Mouse (Mus musculus) neural tube, embryonic 15.5 days (tissue): ENCODE results near the gene Sh2d3c. TPM values are rescaled to one million over a fixed set of nuclear protein-coding genes. Genes with fewer than 3 reads are reported as not detected.

Source experiments
- ATAC-seq: fragments of 200-750 bp; cut with Nextera tagmentation; 2 replicates; pipeline ENCODE4 v1.8.0; 2017; ENCODE audit warnings: mild to moderate bottlenecking, moderate TSS enrichment, moderate library complexity; ENCODE audit not compliant: low FRiP score
- H3K27ac ChIP-seq: fragments of 300-500 bp; sonication (generic); replicated peaks from 2 replicates; pipeline ENCODE4 v1.5.1; 2015; ENCODE audit warnings: mild to moderate bottlenecking, inconsistent platforms
- H3K27me3 ChIP-seq: fragments of 300-500 bp; sonication (generic); replicated peaks from 2 replicates; pipeline ENCODE4 v1.6.1; 2015; ENCODE audit warnings: inconsistent platforms
- H3K36me3 ChIP-seq: fragments of 300-500 bp; sonication (generic); 2 replicates; pipeline ENCODE4 v1.6.1; 2015; ENCODE audit warnings: inconsistent platforms
- H3K4me1 ChIP-seq: fragments of 300-500 bp; sonication (generic); 2 replicates; pipeline ENCODE4 v1.6.1; 2015; ENCODE audit warnings: inconsistent platforms
- H3K4me2 ChIP-seq: fragments of 300-500 bp; sonication (generic); 2 replicates; pipeline ENCODE4 v1.6.1; 2015; ENCODE audit warnings: inconsistent platforms, mild to moderate bottlenecking, moderate library complexity
- H3K4me3 ChIP-seq: fragments of 300-500 bp; sonication (generic); replicated peaks from 2 replicates; pipeline ENCODE4 v1.5.1; 2015; ENCODE audit warnings: mild to moderate bottlenecking, inconsistent platforms
- H3K9ac ChIP-seq: fragments of 300-500 bp; sonication (generic); replicated peaks from 2 replicates; pipeline ENCODE4 v1.6.1; 2015; ENCODE audit warnings: mild to moderate bottlenecking, inconsistent platforms
- H3K9me3 ChIP-seq: fragments of 300-500 bp; sonication (generic); replicated peaks from 2 replicates; pipeline ENCODE4 v1.6.1; 2016; ENCODE audit warnings: inconsistent platforms
- WGBS: fragments of 180-500 bp; shearing (Covaris S2); methylation state at CpG from one replicate; pipeline ENCODE4 v1.1.7; 2015; ENCODE audit warnings: mixed read lengths; 5-methylcytosine and 5-hydroxymethylcytosine counted together
- polyA plus RNA-seq: library from polyadenylated mRNA; unstranded; fragments of >200 nt; fragmentation: Nextera tagmentation; extraction: Ambion mirVana; gene quantifications from 2 replicates; pipeline ENCODE4 v1.2.1, GENCODE M21; 2015

The Sh2d3c gene
- polyA plus RNA-seq, 1 experiment from 2014 or later = 50.1 TPM

- no peak overlapping the region; the same call in 1 of the 2 replicates for H3K27ac ChIP-seq
- ATAC-seq = no peak
- H3K27me3 ChIP-seq = no peaks in the 10 kb centered on the region
- peaks cover 19% of the 10 kb centered on the region for H3K4me1 ChIP-seq
- H3K4me2 ChIP-seq = peak overlapping the region; percentile 58; the same call in 1 of the 2 replicates
- 82% methylated on average over 8 of the region's 8 CpGs for WGBS
- no peak overlapping the region for H3K9ac ChIP-seq
- H3K36me3 ChIP-seq = peaks cover 45% of the 10 kb centered on the region
- no peaks in the 10 kb centered on the region for H3K9me3 ChIP-seq
- 0 out of 2 replicates have a peak overlapping the region, but pooled peaks have one; percentile 74 for H3K4me3 ChIP-seq
These were observed 37.6 kb downstream of the Sh2d3c start for GRCm38 (mm10) chr2:32758503-32758902.

GRCm38 (mm10) chr2:32759001-32759400 lies 38.1 kb downstream of the Sh2d3c start:
- H3K9me3 ChIP-seq = no peaks in the 10 kb centered on the region
- H3K4me3 ChIP-seq = no peak overlapping the region
- no peak for ATAC-seq
- H3K36me3 ChIP-seq = peaks cover 43% of the 10 kb centered on the region
- no peak overlapping the region for H3K9ac ChIP-seq
- H3K4me2 ChIP-seq = no peak overlapping the region
- no peak overlapping the region for H3K27ac ChIP-seq
- 92% methylated on average over 2 of the region's 2 CpGs for WGBS
- H3K4me1 ChIP-seq = peaks cover 19% of the 10 kb centered on the region
- H3K27me3 ChIP-seq = no peaks in the 10 kb centered on the region

DNA sequence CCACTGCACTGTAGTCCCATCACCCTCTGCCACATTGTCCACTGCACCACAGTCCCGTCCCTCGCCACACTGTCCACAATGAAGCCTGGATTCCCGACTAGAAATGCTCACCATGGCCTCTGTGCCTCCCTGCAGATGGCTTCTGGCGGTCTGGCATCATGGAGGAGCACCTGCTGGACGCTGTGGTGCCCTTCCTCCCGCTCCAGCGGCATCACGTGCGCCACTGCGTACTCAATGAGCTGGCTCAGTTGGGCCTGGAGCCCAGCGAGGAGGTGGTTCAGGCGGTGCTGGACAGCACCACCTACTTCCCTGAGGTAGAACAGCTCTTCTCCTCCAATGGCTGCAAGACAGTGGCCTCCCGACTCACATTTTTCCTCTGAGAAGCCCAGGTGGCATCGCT lies 40.5 kb downstream of the Sh2d3c start:
- H3K9ac ChIP-seq = no peak overlapping the region
- H3K4me3 ChIP-seq = no peak overlapping the region
- H3K27ac ChIP-seq = no peak overlapping the region
- H3K27me3 ChIP-seq = no peaks in the 10 kb centered on the region
- peaks cover 19% of the 10 kb centered on the region for H3K4me1 ChIP-seq
- H3K4me2 ChIP-seq = no peak overlapping the region
- no peak for ATAC-seq
- peaks cover 33% of the 10 kb centered on the region for H3K36me3 ChIP-seq
- 91% methylated on average over 14 of the region's 14 CpGs for whole genome bisulfite sequencing
- no peaks in the 10 kb centered on the region for H3K9me3 ChIP-seq

DNA sequence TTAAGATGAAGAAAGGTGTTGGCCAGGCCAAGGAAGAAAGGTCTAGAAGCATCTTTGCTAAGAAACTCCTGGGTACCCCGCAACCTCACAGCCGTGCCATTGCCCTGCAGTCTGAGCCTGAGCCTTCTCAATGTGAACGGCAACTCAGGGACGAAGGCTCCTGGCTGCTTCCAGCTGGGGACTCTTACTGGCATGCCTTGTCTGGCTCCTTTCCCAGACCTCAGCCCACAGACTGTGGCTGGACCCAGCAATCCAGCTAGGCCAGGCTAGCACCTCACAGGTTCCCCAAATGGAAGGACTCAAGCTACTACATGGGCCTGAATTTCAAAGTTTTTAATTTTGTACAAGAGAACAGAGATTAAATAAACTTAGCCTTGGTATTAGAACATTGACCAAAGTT lies 41.0 kb downstream of the Sh2d3c start:
- no peaks in the 10 kb centered on the region for H3K9me3 ChIP-seq
- no peak overlapping the region for H3K9ac ChIP-seq
- no peak overlapping the region for H3K4me2 ChIP-seq
- no peaks in the 10 kb centered on the region for H3K27me3 ChIP-seq
- ATAC-seq = no peak
- H3K4me1 ChIP-seq = peaks cover 15% of the 10 kb centered on the region
- no peak overlapping the region for H3K4me3 ChIP-seq
- no peak overlapping the region for H3K27ac ChIP-seq
- WGBS = 85% methylated on average over 4 of the region's 4 CpGs
- H3K36me3 ChIP-seq = peaks cover 33% of the 10 kb centered on the region

- peaks cover 8% of the 10 kb centered on the region for H3K4me1 ChIP-seq
- H3K27me3 ChIP-seq = no peaks in the 10 kb centered on the region
- H3K27ac ChIP-seq = no peak overlapping the region
- H3K36me3 ChIP-seq = peaks cover 33% of the 10 kb centered on the region
- ATAC-seq = no peak
- no peaks in the 10 kb centered on the region for H3K9me3 ChIP-seq
- H3K4me2 ChIP-seq = no peak overlapping the region
- WGBS = 86% methylated on average over 3 of the region's 3 CpGs
- H3K4me3 ChIP-seq = no peak overlapping the region
- H3K9ac ChIP-seq = no peak overlapping the region
These were observed 42.5 kb downstream of the Sh2d3c start for GRCm38 (mm10) chr2:32763353-32763752.

- Histone ChIP-seq H3K4me1 (0 out of 2 replicates have a peak, but pooled peaks cover 2% of the 10 kb centered on the region), H3K27me3 (no peaks in the 10 kb centered on the region), H3K4me2 (no peak overlapping the region), H3K36me3 (peaks cover 13% of the 10 kb centered on the region), H3K4me3 (no peak overlapping the region), H3K9me3 (no peaks in the 10 kb centered on the region), H3K27ac (no peak overlapping the region), H3K9ac (no peak overlapping the region)
- no peak for ATAC-seq
- 73% methylated on average over 12 of the region's 12 CpGs for WGBS
These were observed 46.4 kb downstream of the Sh2d3c start for GRCm38 (mm10) chr2:32767241-32767640.

- H3K27me3 ChIP-seq = no peaks in the 10 kb centered on the region
- no peak overlapping the region for H3K27ac ChIP-seq
- no peak for ATAC-seq
- no peak overlapping the region for H3K9ac ChIP-seq
- H3K4me3 ChIP-seq = no peak overlapping the region
- 61% methylated on average over 19 of the region's 19 CpGs for WGBS
- no peaks in the 10 kb centered on the region for H3K9me3 ChIP-seq
- no peak overlapping the region for H3K4me2 ChIP-seq
- H3K4me1 ChIP-seq = 0 out of 2 replicates have a peak, but pooled peaks cover 2% of the 10 kb centered on the region
- H3K36me3 ChIP-seq = no peaks in the 10 kb centered on the region
These were observed 47.9 kb downstream of the Sh2d3c start for GRCm38 (mm10) chr2:32768661-32769285.

- ATAC-seq = no peak
- Histone ChIP-seq H3K36me3 (no peaks in the 10 kb centered on the region), H3K9me3 (no peaks in the 10 kb centered on the region), H3K27me3 (no peaks in the 10 kb centered on the region), H3K9ac (no peak overlapping the region), H3K27ac (no peak overlapping the region), H3K4me3 (no peak overlapping the region), H3K4me2 (no peak overlapping the region), H3K4me1 (0 out of 2 replicates have a peak, but pooled peaks cover 2% of the 10 kb centered on the region)
- WGBS = 75% methylated on average over 5 of the region's 5 CpGs
These were observed 48.7 kb downstream of the Sh2d3c start for GRCm38 (mm10) chr2:32769327-32770085.

DNA sequence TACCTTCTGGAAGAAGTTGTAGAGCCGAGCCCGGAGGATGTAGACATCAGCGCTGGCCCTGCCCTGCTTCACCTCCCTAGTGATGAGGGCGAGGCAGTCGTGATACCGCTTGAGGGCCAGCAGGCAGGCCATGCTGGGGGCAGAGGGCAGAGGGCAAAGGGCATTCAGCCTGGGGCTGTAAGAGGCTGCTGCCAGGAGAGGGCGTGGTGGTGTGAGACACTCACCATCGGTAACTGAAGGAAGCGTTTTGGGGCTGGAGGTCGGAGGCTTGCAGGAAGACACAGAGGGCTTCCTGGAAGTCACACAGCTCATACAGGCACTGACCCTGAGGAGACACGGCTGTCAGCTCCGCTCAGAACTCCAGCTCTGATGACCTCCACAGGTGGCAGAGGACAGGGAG lies 51.0 kb downstream of the Sh2d3c start:
- Histone ChIP-seq H3K36me3 (no peaks in the 10 kb centered on the region), H3K4me1 (peaks cover 20% of the 10 kb centered on the region), H3K4me3 (no peak overlapping the region), H3K27me3 (0 out of 2 replicates have a peak, but pooled peaks cover 4% of the 10 kb centered on the region), H3K4me2 (no peak overlapping the region), H3K9me3 (no peaks in the 10 kb centered on the region), H3K9ac (no peak overlapping the region), H3K27ac (no peak overlapping the region)
- no peak for ATAC-seq
- WGBS = 33% methylated on average over 12 of the region's 12 CpGs

- no peak for ATAC-seq
- H3K9ac ChIP-seq = no peak overlapping the region
- no peak overlapping the region for H3K27ac ChIP-seq
- WGBS = 88% methylated on average over 8 of the region's 8 CpGs
- H3K9me3 ChIP-seq = no peaks in the 10 kb centered on the region
- H3K4me3 ChIP-seq = no peak overlapping the region
- H3K36me3 ChIP-seq = no peaks in the 10 kb centered on the region
- 0 out of 2 replicates have a peak, but pooled peaks cover 4% of the 10 kb centered on the region for H3K27me3 ChIP-seq
- H3K4me2 ChIP-seq = no peak overlapping the region
- peaks cover 20% of the 10 kb centered on the region for H3K4me1 ChIP-seq
These were observed 51.9 kb downstream of the Sh2d3c start for GRCm38 (mm10) chr2:32772626-32773279.

- 0 out of 2 replicates have a peak, but pooled peaks cover 4% of the 10 kb centered on the region for H3K27me3 ChIP-seq
- H3K4me1 ChIP-seq = peaks cover 18% of the 10 kb centered on the region
- H3K9me3 ChIP-seq = no peaks in the 10 kb centered on the region
- peak within 1 kb of the TSS; percentile 52 for H3K9ac ChIP-seq
- H3K27ac ChIP-seq = peak within 1 kb of the TSS; percentile 83
- peak; percentile 98 for ATAC-seq
- no peaks in the 10 kb centered on the region for H3K36me3 ChIP-seq
- under 1% methylated on average over 46 of the region's 46 CpGs for WGBS
- H3K4me3 ChIP-seq = peak within 1 kb of the TSS; percentile 71
- H3K4me2 ChIP-seq = peak within 1 kb of the TSS; percentile 68
These were observed 54.7 kb downstream of the Sh2d3c start, which contains the start of the genes Ttc16 and Ptrh1 for GRCm38 (mm10) chr2:32775359-32776074. TSS of gene Ttc16 (minus strand) at chr2:32775633. TSS of gene Ptrh1 (plus strand) at chr2:32775786.
